Mouse (Mus musculus): ENCODE measurements around the gene Amy2a2.
"Not testable (repeated sequence)": the region's sequence is repeated elsewhere in the genome, so short reads cannot be mapped to it uniquely, and the experiment has no call there.

Amy2a2 gene

GRCm38 (mm10) chr3:113356558-113356957 is at the start of gene Amy2a2:
Gene Amy2a2 (minus strand): TSS chr3:113356658.
- H3K4me3 ChIP-seq (replicated peaks; ENCODE audit: low read length); H3K9me3 ChIP-seq (ENCODE audit: low read length); H3K36me3 ChIP-seq (ENCODE audit: insufficient read depth, low read length); H3K4me1 ChIP-seq (replicated peaks; ENCODE audit: low read depth, low read length); H3K27me3 ChIP-seq (ENCODE audit: insufficient read depth, low read length): not testable (repeated sequence)

- not testable (repeated sequence) for H3K4me1 ChIP-seq (replicated peaks; ENCODE audit: low read depth, low read length); H3K9me3 ChIP-seq (ENCODE audit: low read length); H3K4me3 ChIP-seq (replicated peaks; ENCODE audit: low read length); H3K36me3 ChIP-seq (ENCODE audit: insufficient read depth, low read length); H3K27me3 ChIP-seq (ENCODE audit: insufficient read depth, low read length)
Measured at GRCm38 (mm10) chr3:113345484-113345883, 11.0 kb downstream of the Amy2a2 start.

- not testable (repeated sequence) for H3K4me3 ChIP-seq (replicated peaks; ENCODE audit: low read length); H3K4me1 ChIP-seq (replicated peaks; ENCODE audit: low read depth, low read length); H3K27me3 ChIP-seq (ENCODE audit: insufficient read depth, low read length)
Measured at GRCm38 (mm10) chr3:113323952-113324351, 32.5 kb downstream of the Amy2a2 start, which contains the start of gene Amy2a3. Gene Amy2a3 (minus strand): TSS chr3:113324052.

GRCm38 (mm10) chr3:113312937-113313336 is 43.5 kb downstream of the Amy2a2 start:
- H3K4me1 ChIP-seq (replicated peaks; ENCODE audit: low read depth, low read length); H3K4me3 ChIP-seq (replicated peaks; ENCODE audit: low read length); H3K27me3 ChIP-seq (ENCODE audit: insufficient read depth, low read length); H3K36me3 ChIP-seq (ENCODE audit: insufficient read depth, low read length); H3K9me3 ChIP-seq (ENCODE audit: low read length): not testable (repeated sequence)

More at GRCm38 (mm10) chr3:113323952-113324351, 32.5 kb downstream of the Amy2a2 start, which contains the start of gene Amy2a3:
- H3K9me3 ChIP-seq (ENCODE audit: low read length); H3K36me3 ChIP-seq (ENCODE audit: insufficient read depth, low read length): not testable (repeated sequence)

Data from E14TG2a.4 (cell line).